Mouse (Mus musculus): Measurements from ENCODE around the gene Gm16503. TPM values are rescaled to one million over a fixed set of nuclear protein-coding genes. Genes with fewer than 3 reads are reported as not detected.
"Not testable (repeated sequence)": the region's sequence is repeated elsewhere in the genome, so short reads cannot be mapped to it uniquely, and the experiment has no call there.

Gm16503 gene
- polyA plus RNA-seq, 1 experiment from 2014 or later, result 0.35 TPM

DNA sequence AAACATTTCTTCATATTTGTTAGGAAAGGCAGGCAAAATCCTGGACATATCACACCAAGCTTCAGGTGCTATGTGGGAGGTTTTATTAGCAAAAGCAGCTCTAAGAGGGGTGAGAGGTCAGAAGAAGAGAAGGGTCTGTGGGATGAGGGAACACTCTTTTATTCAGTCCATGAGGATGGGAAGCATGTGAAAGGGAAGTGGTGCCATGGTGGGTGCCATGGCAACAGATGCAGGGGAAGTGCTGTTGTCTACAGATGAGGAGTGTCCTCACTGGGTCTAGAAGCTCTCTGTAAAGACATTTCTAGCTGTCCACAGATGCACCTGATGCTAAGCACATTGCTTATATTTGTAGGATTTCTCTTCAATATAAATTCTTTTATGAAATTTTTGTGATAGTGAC lies 1.1 kb downstream of the Gm16503 start:
- Histone ChIP-seq H3K9ac (replicated peaks; ENCODE audit: low read length) (no peak overlapping the region), H3K27me3 (ENCODE audit: insufficient read depth, low read length) (no peaks in the 10 kb centered on the region)

DNA sequence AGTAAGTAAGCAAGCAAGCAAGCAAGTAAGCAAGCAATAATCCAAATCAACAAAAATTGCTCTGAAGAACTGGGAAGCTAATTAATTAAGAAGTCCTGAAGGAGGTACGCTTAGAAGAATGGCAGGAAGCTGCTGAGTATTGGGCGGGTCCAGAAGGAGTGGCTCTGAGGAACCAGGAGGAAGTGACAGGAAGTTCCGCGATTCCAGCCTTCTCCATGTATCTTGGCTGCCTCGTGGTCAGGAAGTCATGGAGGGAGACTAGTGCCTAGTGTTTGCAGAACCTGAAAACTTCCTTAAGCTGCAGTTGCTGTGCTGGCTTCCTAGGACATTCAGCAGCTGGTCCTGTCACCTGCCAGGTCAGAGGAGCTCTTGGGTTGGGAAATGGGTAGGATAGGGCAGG lies 13.1 kb downstream of the Gm16503 start, which contains the start of gene Zfp985:
Gene Zfp985 (plus strand): TSS at position 207 of the 400 bp plus-strand sequence.
- not testable (repeated sequence) for H3K4me3 ChIP-seq (ENCODE audit: low read length); ATAC-seq (ENCODE audit: low FRiP score, low TSS enrichment); H3K27ac ChIP-seq (ENCODE audit: low read length); H3K4me1 ChIP-seq (ENCODE audit: insufficient read depth, low read length); H3K27me3 ChIP-seq (ENCODE audit: insufficient read depth, low read length); H3K9ac ChIP-seq (replicated peaks; ENCODE audit: low read length); H3K4me2 ChIP-seq (replicated peaks; ENCODE audit: low read depth, low read length); H3K9me3 ChIP-seq (ENCODE audit: low read length); H3K36me3 ChIP-seq (ENCODE audit: insufficient read depth, low read length)
- WGBS, result 78% methylated on average over 5 of the region's 5 CpGs

More for the DNA sequence above, 1.1 kb downstream of the Gm16503 start:
- peaks cover 37% of the 10 kb centered on the region for H3K9me3 ChIP-seq (ENCODE audit: low read length)
- no peak overlapping the region for H3K4me2 ChIP-seq (replicated peaks; ENCODE audit: low read depth, low read length)
- H3K4me3 ChIP-seq (ENCODE audit: low read length), result no peak overlapping the region
- no peaks in the 10 kb centered on the region for H3K4me1 ChIP-seq (ENCODE audit: insufficient read depth, low read length)
- no peak for ATAC-seq (ENCODE audit: low FRiP score, low TSS enrichment)
- no peaks in the 10 kb centered on the region for H3K36me3 ChIP-seq (ENCODE audit: insufficient read depth, low read length)
- no peak overlapping the region for H3K27ac ChIP-seq (ENCODE audit: low read length)

DNA sequence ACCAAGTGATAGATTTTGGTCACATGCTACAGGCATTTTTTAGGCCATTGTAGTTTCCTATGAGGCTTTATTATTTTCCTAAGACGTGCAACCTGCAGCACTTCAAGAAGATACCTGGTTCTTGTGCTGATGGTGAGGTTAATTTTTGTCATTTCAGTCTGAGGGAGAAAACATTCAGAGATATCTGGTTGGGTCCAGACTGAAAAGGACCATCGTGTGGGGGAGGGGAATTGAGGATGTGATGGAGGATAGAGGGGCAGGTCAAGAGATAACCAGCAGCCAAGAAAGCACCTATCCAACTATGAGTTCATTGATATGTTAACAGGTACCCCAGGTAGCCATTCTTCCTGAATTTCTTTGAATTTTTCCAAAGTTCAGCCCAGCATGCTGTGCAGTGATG lies 14.3 kb downstream of the Gm16503 start:
- not testable (repeated sequence) for H3K9ac ChIP-seq (replicated peaks; ENCODE audit: low read length); H3K27me3 ChIP-seq (ENCODE audit: insufficient read depth, low read length); H3K36me3 ChIP-seq (ENCODE audit: insufficient read depth, low read length); H3K9me3 ChIP-seq (ENCODE audit: low read length); H3K4me3 ChIP-seq (ENCODE audit: low read length); ATAC-seq (ENCODE audit: low FRiP score, low TSS enrichment); H3K27ac ChIP-seq (ENCODE audit: low read length); H3K4me2 ChIP-seq (replicated peaks; ENCODE audit: low read depth, low read length); H3K4me1 ChIP-seq (ENCODE audit: insufficient read depth, low read length)
- 81% methylated on average over 2 of the region's 2 CpGs for WGBS

DNA sequence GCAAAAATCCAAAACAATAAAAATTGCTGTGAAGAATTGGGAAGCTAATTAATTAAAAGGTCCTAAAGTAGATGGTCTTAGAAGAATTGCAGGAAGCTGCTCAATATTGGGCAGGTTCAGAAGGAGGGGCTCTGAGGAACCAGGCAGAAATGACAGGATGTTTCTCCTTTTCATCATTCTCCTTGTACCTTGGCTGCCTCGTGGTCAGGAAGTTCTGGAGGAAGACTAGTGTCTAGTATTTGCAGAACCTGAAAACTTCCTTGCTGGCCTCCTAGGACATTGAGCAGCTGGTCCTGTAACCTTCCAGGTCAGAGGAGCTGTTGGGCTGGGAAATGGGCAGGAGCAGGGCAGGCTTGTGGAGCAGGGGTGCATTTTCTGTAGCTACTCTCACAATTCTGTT lies 16.9 kb downstream of the Gm16503 start:
- WGBS, result 47% methylated on average over 1 of the region's 1 CpGs

DNA sequence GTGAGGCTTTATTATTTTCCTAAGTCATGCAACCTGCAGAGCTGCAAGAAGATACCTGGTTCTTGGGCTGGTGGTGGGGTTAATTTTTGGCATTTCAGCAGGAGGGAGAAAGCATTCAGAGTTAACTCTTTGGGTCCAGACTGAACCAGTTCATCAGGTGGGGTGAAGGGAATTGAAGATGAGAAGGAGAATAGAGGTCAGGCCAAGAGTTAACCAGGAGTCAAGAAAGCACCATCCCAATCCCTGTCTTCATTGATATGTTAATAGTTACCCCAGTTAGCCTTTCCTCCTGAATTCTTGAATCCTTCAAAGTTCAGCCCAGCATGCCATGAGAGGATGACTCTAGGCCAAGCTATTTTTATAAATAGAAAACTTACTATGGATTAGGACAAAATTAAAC lies 18.0 kb downstream of the Gm16503 start:
- not testable (repeated sequence) for H3K4me2 ChIP-seq (replicated peaks; ENCODE audit: low read depth, low read length); H3K9ac ChIP-seq (replicated peaks; ENCODE audit: low read length); H3K9me3 ChIP-seq (ENCODE audit: low read length); H3K4me1 ChIP-seq (ENCODE audit: insufficient read depth, low read length); H3K27me3 ChIP-seq (ENCODE audit: insufficient read depth, low read length); H3K36me3 ChIP-seq (ENCODE audit: insufficient read depth, low read length); ATAC-seq (ENCODE audit: low FRiP score, low TSS enrichment); H3K4me3 ChIP-seq (ENCODE audit: low read length); H3K27ac ChIP-seq (ENCODE audit: low read length)

More for the DNA sequence above, 16.9 kb downstream of the Gm16503 start:
- H3K27me3 ChIP-seq (ENCODE audit: insufficient read depth, low read length); H3K4me2 ChIP-seq (replicated peaks; ENCODE audit: low read depth, low read length); ATAC-seq (ENCODE audit: low FRiP score, low TSS enrichment); H3K4me1 ChIP-seq (ENCODE audit: insufficient read depth, low read length); H3K9ac ChIP-seq (replicated peaks; ENCODE audit: low read length); H3K27ac ChIP-seq (ENCODE audit: low read length); H3K36me3 ChIP-seq (ENCODE audit: insufficient read depth, low read length); H3K4me3 ChIP-seq (ENCODE audit: low read length): not testable (repeated sequence)
- H3K9me3 ChIP-seq (ENCODE audit: low read length), result 0 out of 2 replicates have a peak, but pooled peaks cover 13% of the 10 kb centered on the region

DNA sequence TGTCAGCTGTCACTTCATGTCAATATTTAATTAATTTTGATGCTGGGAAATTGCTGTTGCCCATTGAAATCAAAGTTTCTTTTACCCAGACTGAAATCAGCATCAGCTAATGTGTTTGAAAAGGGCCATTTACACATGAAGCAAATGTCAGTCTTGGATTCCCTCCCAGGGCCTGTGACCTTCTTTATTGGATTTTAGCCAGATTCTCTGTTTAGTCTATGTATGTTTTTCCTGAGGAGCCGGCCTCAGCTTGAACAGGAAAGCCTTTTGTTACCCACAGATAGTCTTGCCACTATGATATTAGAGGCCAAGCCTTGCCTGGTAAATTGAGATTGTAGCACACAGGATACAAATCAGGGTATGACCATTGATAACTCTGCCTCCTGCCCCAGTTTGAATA lies 19.1 kb downstream of the Gm16503 start:
- not testable (repeated sequence) for H3K9me3 ChIP-seq (ENCODE audit: low read length)

DNA sequence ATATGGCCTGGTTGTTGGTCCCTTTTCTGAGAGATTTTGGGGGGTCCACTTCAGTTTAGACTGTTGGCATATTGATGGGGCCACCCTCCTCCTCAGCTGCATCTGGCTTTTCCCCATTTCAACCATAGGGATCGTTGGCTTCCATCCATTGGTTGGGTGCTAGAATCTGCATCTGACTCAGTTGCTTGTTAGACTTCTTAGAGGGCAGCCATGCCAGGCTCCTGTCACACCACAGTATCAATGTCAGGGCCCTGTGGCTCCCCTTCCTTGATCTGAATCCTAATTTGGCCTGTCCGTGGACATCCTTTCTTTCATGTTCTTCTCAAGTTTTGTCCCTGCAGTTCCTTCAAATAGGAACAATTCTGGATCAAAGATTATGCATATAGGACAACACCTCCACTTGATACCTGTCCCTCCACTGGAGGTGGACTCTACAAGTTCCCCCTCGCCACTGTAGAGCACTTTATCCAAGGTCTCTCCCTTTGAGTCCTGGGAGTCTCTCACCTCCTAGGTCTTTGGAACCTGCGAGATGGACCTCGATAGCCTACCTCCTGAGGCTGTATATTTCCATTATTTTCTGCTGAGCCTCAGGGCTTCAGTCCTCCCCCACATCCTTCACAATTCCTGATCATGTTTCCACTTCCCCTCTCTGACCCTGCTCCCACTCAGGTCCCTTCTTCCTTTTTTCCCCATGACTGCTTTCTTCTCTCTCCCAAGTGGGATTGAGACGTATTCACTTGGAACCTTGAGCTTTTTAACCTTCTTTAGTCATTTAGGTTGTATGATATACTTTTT lies 25.6 kb downstream of the Gm16503 start:
- no peak overlapping the region for H3K4me3 ChIP-seq (ENCODE audit: low read length)
- ATAC-seq (ENCODE audit: low FRiP score, low TSS enrichment), result no peak
- H3K36me3 ChIP-seq (ENCODE audit: insufficient read depth, low read length), result no peaks in the 10 kb centered on the region
- H3K9me3 ChIP-seq (ENCODE audit: low read length), result 0 out of 2 replicates have a peak, but pooled peaks cover 4% of the 10 kb centered on the region
- H3K9ac ChIP-seq (replicated peaks; ENCODE audit: low read length), result no peak overlapping the region
- H3K27me3 ChIP-seq (ENCODE audit: insufficient read depth, low read length), result no peaks in the 10 kb centered on the region
- H3K4me2 ChIP-seq (replicated peaks; ENCODE audit: low read depth, low read length), result no peak overlapping the region
- H3K4me1 ChIP-seq (ENCODE audit: insufficient read depth, low read length), result no peaks in the 10 kb centered on the region
- 66% methylated on average over 6 of the region's 6 CpGs for WGBS
- no peak overlapping the region for H3K27ac ChIP-seq (ENCODE audit: low read length)

More for the DNA sequence above, 19.1 kb downstream of the Gm16503 start:
- H3K4me3 ChIP-seq (ENCODE audit: low read length); H3K27ac ChIP-seq (ENCODE audit: low read length); H3K36me3 ChIP-seq (ENCODE audit: insufficient read depth, low read length); H3K9ac ChIP-seq (replicated peaks; ENCODE audit: low read length); ATAC-seq (ENCODE audit: low FRiP score, low TSS enrichment); H3K27me3 ChIP-seq (ENCODE audit: insufficient read depth, low read length); H3K4me1 ChIP-seq (ENCODE audit: insufficient read depth, low read length); H3K4me2 ChIP-seq (replicated peaks; ENCODE audit: low read depth, low read length): not testable (repeated sequence)
- 62% methylated on average over 1 of the region's 1 CpGs for WGBS

DNA sequence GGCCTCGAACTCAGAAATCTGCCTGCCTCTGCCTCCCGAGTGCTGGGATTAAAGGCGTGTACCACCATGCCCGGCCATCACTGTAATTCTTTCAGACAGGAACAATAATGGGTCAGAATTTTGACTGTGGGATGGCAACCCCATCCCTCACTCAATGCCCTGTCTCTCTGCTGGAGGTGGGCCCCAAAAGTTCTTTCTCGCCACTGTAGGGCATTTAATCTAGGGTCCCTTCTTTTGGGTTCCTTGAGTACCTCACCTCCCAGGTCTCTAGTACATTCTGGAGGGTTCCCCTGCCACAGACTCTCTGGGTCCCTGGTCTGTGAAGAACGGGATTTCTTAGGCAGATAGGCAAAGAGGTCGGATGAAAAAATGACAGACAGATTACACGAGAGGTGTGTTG lies 31.1 kb downstream of the Gm16503 start:
- not testable (repeated sequence) for H3K27ac ChIP-seq (ENCODE audit: low read length); H3K9me3 ChIP-seq (ENCODE audit: low read length); H3K4me3 ChIP-seq (ENCODE audit: low read length); H3K4me2 ChIP-seq (replicated peaks; ENCODE audit: low read depth, low read length); ATAC-seq (ENCODE audit: low FRiP score, low TSS enrichment); H3K36me3 ChIP-seq (ENCODE audit: insufficient read depth, low read length); H3K27me3 ChIP-seq (ENCODE audit: insufficient read depth, low read length); H3K4me1 ChIP-seq (ENCODE audit: insufficient read depth, low read length); H3K9ac ChIP-seq (replicated peaks; ENCODE audit: low read length)
- WGBS, result 88% methylated on average over 8 of the region's 8 CpGs

DNA sequence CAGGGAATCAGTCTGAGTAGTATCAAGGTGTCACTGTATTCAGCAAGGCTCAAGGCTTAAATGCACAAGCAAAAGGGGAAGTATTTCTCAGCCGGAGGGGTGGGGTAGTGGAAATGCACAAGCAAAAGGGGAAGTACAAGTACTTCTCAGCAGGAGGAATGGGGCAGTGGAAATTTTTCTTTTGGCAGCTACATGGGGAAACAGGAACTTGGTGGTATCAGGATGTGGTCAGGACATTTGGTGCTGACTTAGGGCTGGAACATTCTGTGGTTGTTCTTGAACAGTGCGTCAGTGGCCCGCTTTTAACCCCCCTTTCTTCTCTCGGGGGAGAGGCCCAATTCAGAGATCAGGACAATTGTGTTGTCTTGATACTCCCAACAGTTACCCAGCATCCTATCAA lies 39.4 kb downstream of the Gm16503 start:
- whole genome bisulfite sequencing, result 92% methylated on average over 4 of the region's 4 CpGs

More for the DNA sequence above, 39.4 kb downstream of the Gm16503 start:
- not testable (repeated sequence) for H3K4me2 ChIP-seq (replicated peaks; ENCODE audit: low read depth, low read length); H3K4me1 ChIP-seq (ENCODE audit: insufficient read depth, low read length); ATAC-seq (ENCODE audit: low FRiP score, low TSS enrichment); H3K27me3 ChIP-seq (ENCODE audit: insufficient read depth, low read length); H3K27ac ChIP-seq (ENCODE audit: low read length); H3K9ac ChIP-seq (replicated peaks; ENCODE audit: low read length); H3K9me3 ChIP-seq (ENCODE audit: low read length); H3K4me3 ChIP-seq (ENCODE audit: low read length); H3K36me3 ChIP-seq (ENCODE audit: insufficient read depth, low read length)

Measured in kidney, embryonic 16.5 days (tissue).